Mouse (Mus musculus) embryonic facial prominence, embryonic 12.5 days (tissue): ENCODE results near the gene Fam219a. TPM values are rescaled to one million over a fixed set of nuclear protein-coding genes. Genes with fewer than 3 reads are reported as not detected.

ENCODE experiments used
- ATAC-seq: fragments of 200-750 bp; cut with Nextera tagmentation; 2 replicates; pipeline ENCODE4 v1.8.0; 2017; ENCODE audit not compliant: insufficient number of reproducible peaks, insufficient read depth, low FRiP score, low TSS enrichment
- H3K27ac ChIP-seq: fragments of 300-500 bp; sonication (generic); 2 replicates; pipeline ENCODE4 v1.5.1; 2016; ENCODE audit warnings: mild to moderate bottlenecking
- H3K27me3 ChIP-seq: fragments of 300-500 bp; sonication (generic); 2 replicates; pipeline ENCODE4 v1.6.1; 2016; ENCODE audit warnings: mild to moderate bottlenecking, moderate library complexity
- H3K36me3 ChIP-seq: fragments of 300-500 bp; sonication (generic); 2 replicates; pipeline ENCODE4 v1.6.1; 2016; ENCODE audit warnings: mild to moderate bottlenecking
- H3K4me1 ChIP-seq: fragments of 300-500 bp; sonication (generic); 2 replicates; pipeline ENCODE4 v1.6.1; 2016
- H3K4me2 ChIP-seq: fragments of 300-500 bp; sonication (generic); replicated peaks from 2 replicates; pipeline ENCODE4 v1.6.1; 2016; ENCODE audit warnings: mild to moderate bottlenecking, moderate library complexity
- H3K4me3 ChIP-seq: fragments of 300-500 bp; sonication (generic); 2 replicates; pipeline ENCODE4 v1.5.1; 2016; ENCODE audit warnings: mild to moderate bottlenecking
- H3K9ac ChIP-seq: fragments of 300-500 bp; sonication (generic); 2 replicates; pipeline ENCODE4 v1.6.1; 2016; ENCODE audit warnings: mild to moderate bottlenecking, moderate library complexity
- H3K9me3 ChIP-seq: fragments of 300-500 bp; sonication (generic); 2 replicates; pipeline ENCODE4 v1.6.1; 2016; ENCODE audit warnings: mild to moderate bottlenecking, moderate library complexity
- WGBS: fragments of 180-500 bp; shearing (Covaris S2); methylation state at CpG from one replicate; pipeline ENCODE4 v1.1.7; 2016; 5-methylcytosine and 5-hydroxymethylcytosine counted together
- polyA plus RNA-seq: library from polyadenylated mRNA; unstranded; fragments of >200 nt; fragmentation: Nextera tagmentation; extraction: Ambion mirVana; gene quantifications from 2 replicates; pipeline ENCODE4 v1.2.1, GENCODE M21; 2016

Fam219a gene
- polyA plus RNA-seq, 1 experiment from 2014 or later, result 5.3 TPM

GRCm38 (mm10) chr4:41547086-41547485 lies 22.3 kb downstream of the Fam219a start:
- Histone ChIP-seq H3K27ac (no peak overlapping the region), H3K4me3 (no peak overlapping the region), H3K4me1 (0 out of 2 replicates have a peak, but pooled peaks cover 4% of the 10 kb centered on the region), H3K27me3 (0 out of 2 replicates have a peak, but pooled peaks cover 2% of the 10 kb centered on the region), H3K36me3 (no peaks in the 10 kb centered on the region), H3K9ac (no peak overlapping the region), H3K9me3 (no peaks in the 10 kb centered on the region), H3K4me2 (no peak overlapping the region)
- ATAC-seq, result no peak
- 90% methylated on average over 1 of the region's 1 CpGs for WGBS

- Histone ChIP-seq H3K9ac (no peak overlapping the region), H3K27me3 (0 out of 2 replicates have a peak, but pooled peaks cover 2% of the 10 kb centered on the region), H3K9me3 (no peaks in the 10 kb centered on the region), H3K4me2 (no peak overlapping the region), H3K4me1 (0 out of 2 replicates have a peak, but pooled peaks cover 3% of the 10 kb centered on the region), H3K27ac (no peak overlapping the region), H3K4me3 (no peak overlapping the region), H3K36me3 (no peaks in the 10 kb centered on the region)
- no peak for ATAC-seq
- WGBS, result 23% methylated on average over 8 of the region's 8 CpGs
These were observed 23.4 kb downstream of the Fam219a start for GRCm38 (mm10) chr4:41545985-41546384.

- 0 out of 2 replicates have a peak overlapping the region, but pooled peaks have one; percentile 43 for H3K27ac ChIP-seq
- H3K9me3 ChIP-seq, result no peaks in the 10 kb centered on the region
- WGBS, result 68% methylated on average over 8 of the region's 8 CpGs
- no peak overlapping the region for H3K4me3 ChIP-seq
- H3K27me3 ChIP-seq, result 0 out of 2 replicates have a peak, but pooled peaks cover 2% of the 10 kb centered on the region
- H3K4me2 ChIP-seq, result no peak overlapping the region
- H3K4me1 ChIP-seq, result 0 out of 2 replicates have a peak, but pooled peaks cover 3% of the 10 kb centered on the region
- ATAC-seq, result no peak
- H3K9ac ChIP-seq, result no peak overlapping the region
- no peaks in the 10 kb centered on the region for H3K36me3 ChIP-seq
These were observed 27.2 kb downstream of the Fam219a start for GRCm38 (mm10) chr4:41542136-41542535.

GRCm38 (mm10) chr4:41534866-41535265 lies 34.5 kb downstream of the Fam219a start:
- Histone ChIP-seq H3K9ac (no peak overlapping the region), H3K36me3 (no peaks in the 10 kb centered on the region), H3K27me3 (no peaks in the 10 kb centered on the region), H3K9me3 (no peaks in the 10 kb centered on the region), H3K27ac (no peak overlapping the region), H3K4me3 (no peak overlapping the region), H3K4me2 (no peak overlapping the region), H3K4me1 (no peaks in the 10 kb centered on the region)
- no peak for ATAC-seq
- WGBS, result 76% methylated on average over 5 of the region's 5 CpGs

- Histone ChIP-seq H3K4me1 (peaks cover 7% of the 10 kb centered on the region; the same call in 1 of the 2 replicates), H3K36me3 (no peaks in the 10 kb centered on the region), H3K27me3 (no peaks in the 10 kb centered on the region), H3K4me2 (no peak overlapping the region), H3K4me3 (no peak overlapping the region), H3K9me3 (no peaks in the 10 kb centered on the region), H3K27ac (no peak overlapping the region), H3K9ac (no peak overlapping the region)
- WGBS, result 22% methylated on average over 6 of the region's 6 CpGs
- no peak for ATAC-seq
These were observed 36.9 kb downstream of the Fam219a start for GRCm38 (mm10) chr4:41532420-41532819.

GRCm38 (mm10) chr4:41527996-41528395 lies 41.3 kb downstream of the Fam219a start:
- peaks cover 7% of the 10 kb centered on the region; the same call in 1 of the 2 replicates for H3K4me1 ChIP-seq
- no peak overlapping the region for H3K4me2 ChIP-seq
- no peak overlapping the region for H3K4me3 ChIP-seq
- peaks cover 6% of the 10 kb centered on the region; the same call in 1 of the 2 replicates for H3K27me3 ChIP-seq
- no peaks in the 10 kb centered on the region for H3K9me3 ChIP-seq
- H3K27ac ChIP-seq, result no peak overlapping the region
- 50% methylated on average over 8 of the region's 8 CpGs for WGBS
- no peaks in the 10 kb centered on the region for H3K36me3 ChIP-seq
- no peak overlapping the region for H3K9ac ChIP-seq
- no peak for ATAC-seq

GRCm38 (mm10) chr4:41527076-41527475 lies 42.3 kb downstream of the Fam219a start:
- Histone ChIP-seq H3K9me3 (no peaks in the 10 kb centered on the region), H3K36me3 (no peaks in the 10 kb centered on the region), H3K27ac (no peak overlapping the region), H3K4me3 (no peak overlapping the region), H3K4me2 (no peak overlapping the region), H3K4me1 (peaks cover 7% of the 10 kb centered on the region; the same call in 1 of the 2 replicates), H3K27me3 (peaks cover 6% of the 10 kb centered on the region; the same call in 1 of the 2 replicates), H3K9ac (no peak overlapping the region)
- WGBS, result 28% methylated on average over 13 of the region's 13 CpGs
- no peak for ATAC-seq

- Histone ChIP-seq H3K4me1 (peaks cover 7% of the 10 kb centered on the region; the same call in 1 of the 2 replicates), H3K9ac (no peak overlapping the region), H3K27me3 (peaks cover 6% of the 10 kb centered on the region; the same call in 1 of the 2 replicates), H3K4me3 (no peak overlapping the region), H3K36me3 (no peaks in the 10 kb centered on the region), H3K4me2 (no peak overlapping the region), H3K27ac (no peak overlapping the region), H3K9me3 (no peaks in the 10 kb centered on the region)
- 61% methylated on average over 7 of the region's 7 CpGs for WGBS
- ATAC-seq, result no peak
These were observed 42.8 kb downstream of the Fam219a start for GRCm38 (mm10) chr4:41526553-41526952.

- Histone ChIP-seq H3K4me2 (no peak overlapping the region), H3K4me1 (peaks cover 7% of the 10 kb centered on the region; the same call in 1 of the 2 replicates), H3K27me3 (peaks cover 12% of the 10 kb centered on the region; the same call in 1 of the 2 replicates), H3K4me3 (no peak overlapping the region), H3K9me3 (no peaks in the 10 kb centered on the region), H3K36me3 (no peaks in the 10 kb centered on the region), H3K27ac (no peak overlapping the region), H3K9ac (no peak overlapping the region)
- WGBS, result 73% methylated on average over 9 of the region's 9 CpGs
- ATAC-seq, result no peak
These were observed 44.5 kb downstream of the Fam219a start for GRCm38 (mm10) chr4:41524829-41525228.

- H3K9ac ChIP-seq, result no peak overlapping the region
- WGBS, result 79% methylated on average over 7 of the region's 7 CpGs
- peaks cover 7% of the 10 kb centered on the region; the same call in 1 of the 2 replicates for H3K4me1 ChIP-seq
- no peaks in the 10 kb centered on the region for H3K9me3 ChIP-seq
- H3K36me3 ChIP-seq, result no peaks in the 10 kb centered on the region
- no peak overlapping the region for H3K4me3 ChIP-seq
- ATAC-seq, result no peak
- H3K27ac ChIP-seq, result no peak overlapping the region
- H3K4me2 ChIP-seq, result no peak overlapping the region
- peaks cover 14% of the 10 kb centered on the region; the same call in 1 of the 2 replicates for H3K27me3 ChIP-seq
These were observed 45.5 kb downstream of the Fam219a start for GRCm38 (mm10) chr4:41523839-41524238.

GRCm38 (mm10) chr4:41522788-41523187 lies 46.5 kb downstream of the Fam219a start:
- H3K36me3 ChIP-seq, result no peaks in the 10 kb centered on the region
- H3K4me3 ChIP-seq, result no peak overlapping the region
- H3K9ac ChIP-seq, result no peak overlapping the region
- peaks cover 14% of the 10 kb centered on the region; the same call in 1 of the 2 replicates for H3K27me3 ChIP-seq
- H3K4me2 ChIP-seq, result no peak overlapping the region
- H3K9me3 ChIP-seq, result no peaks in the 10 kb centered on the region
- 0 out of 2 replicates have a peak, but pooled peaks cover under 1% of the 10 kb centered on the region for H3K4me1 ChIP-seq
- 40% methylated on average over 5 of the region's 5 CpGs for WGBS
- H3K27ac ChIP-seq, result no peak overlapping the region
- ATAC-seq, result no peak

- no peak overlapping the region for H3K4me3 ChIP-seq
- H3K9me3 ChIP-seq, result no peaks in the 10 kb centered on the region
- H3K27me3 ChIP-seq, result peaks cover 14% of the 10 kb centered on the region; the same call in 1 of the 2 replicates
- no peaks in the 10 kb centered on the region for H3K4me1 ChIP-seq
- ATAC-seq, result no peak
- no peak overlapping the region for H3K9ac ChIP-seq
- no peaks in the 10 kb centered on the region for H3K36me3 ChIP-seq
- no peak overlapping the region for H3K27ac ChIP-seq
- 83% methylated on average over 6 of the region's 6 CpGs for WGBS
- no peak overlapping the region for H3K4me2 ChIP-seq
These were observed 47.2 kb downstream of the Fam219a start for GRCm38 (mm10) chr4:41522136-41522535.
